Mouse (Mus musculus): Measurements from ENCODE around the gene Spred2.

DNA sequence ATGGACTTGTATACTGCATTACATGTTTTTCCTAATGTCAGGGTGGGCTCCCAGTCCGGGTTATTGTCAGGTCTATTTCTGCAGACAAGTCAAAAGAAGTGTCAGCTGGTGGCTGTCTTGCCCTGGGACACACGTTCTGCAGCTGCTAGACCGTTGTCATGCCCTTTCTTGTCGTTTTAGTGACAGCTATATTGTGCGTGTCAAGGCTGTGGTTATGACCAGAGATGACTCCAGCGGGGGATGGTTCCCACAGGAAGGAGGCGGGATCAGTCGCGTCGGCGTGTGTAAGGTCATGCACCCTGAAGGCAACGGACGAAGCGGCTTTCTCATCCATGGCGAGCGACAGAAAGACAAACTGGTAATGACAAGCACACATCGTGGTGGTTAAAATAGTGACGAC is 73.8 kb downstream of the Spred2 start:
- TF ChIP-seq CTCF (IDR thresholded peaks at IDR 0.05; ENCODE audit: low read depth, low read length) (no peak), GATA1 (IDR thresholded peaks at IDR 0.05; ENCODE audit: borderline replicate concordance, low read length) (no peak), TAL1 (conservative IDR thresholded peaks at IDR 0.05; ENCODE audit: low read depth, low read length) (no peak), POLR2AphosphoS5 (IDR thresholded peaks at IDR 0.05; ENCODE audit: insufficient replicate concordance, low read depth, low read length) (no peak), GATA2 (IDR thresholded peaks at IDR 0.05; ENCODE audit: borderline replicate concordance, low read depth, low read length) (no peak)

Data from G1E (cell line).